8 mouse cellular contexts compared by ENCODE assay signal in the genomic region with DNA sequence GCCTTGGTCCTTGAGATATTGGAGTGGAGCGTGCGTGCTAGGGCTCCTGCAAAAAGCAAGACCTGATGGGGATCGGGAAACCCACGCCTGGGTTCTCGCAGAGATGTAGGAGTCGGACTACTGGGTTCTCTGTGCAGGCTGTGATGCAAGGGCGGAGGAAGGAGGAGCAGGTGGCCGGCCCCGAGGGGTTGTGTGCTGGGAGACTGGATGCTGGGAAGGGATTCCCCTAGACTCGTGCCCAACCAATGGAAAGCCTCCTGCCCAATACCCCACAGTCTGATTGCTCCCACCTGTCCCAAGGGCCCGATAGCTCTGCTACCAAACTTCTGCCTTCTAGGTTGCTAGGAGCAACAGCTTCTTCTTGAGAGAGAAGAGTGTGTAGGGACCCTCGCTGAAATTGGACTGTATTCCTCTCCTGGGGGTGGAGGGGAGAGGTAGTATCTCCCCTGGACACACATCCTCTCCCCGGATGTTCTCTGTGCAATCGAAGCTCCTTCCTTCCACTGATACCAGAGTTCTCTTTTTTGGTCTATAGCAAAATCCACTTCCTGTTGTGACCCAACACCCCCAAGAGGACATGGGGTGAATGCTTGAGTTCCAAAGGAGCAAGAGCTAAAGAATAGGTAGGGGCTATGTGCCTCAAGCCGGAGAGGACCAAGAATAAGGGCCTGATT. TPM values are rescaled to one million over a fixed set of nuclear protein-coding genes. Genes with fewer than 3 reads are reported as not detected.
DNase-seq lines count a peak whose midpoint lies in the region; ATAC-seq and TF ChIP-seq lines count a peak whose summit lies in the region.

No protein-coding gene starts in this region.

- peaks cover 5% of the 10 kb centered on the region; the same call in 1 of the 2 replicates for H3K36me3 ChIP-seq in neural tube, embryonic 11.5 days (ENCODE audit: control insufficient read depth, insufficient read depth, low read length)
- H3K36me3 ChIP-seq in forebrain, embryonic 15.5 days = peaks cover 21% of the 10 kb centered on the region
- peaks cover 27% of the 10 kb centered on the region for H3K36me3 ChIP-seq in midbrain, embryonic 10.5 days

- peak; percentile 45 for ATAC-seq in neural tube, embryonic 11.5 days (ENCODE audit: insufficient read depth, low FRiP score, low TSS enrichment)
- ATAC-seq in forebrain, embryonic 15.5 days (replicated peaks) = peak; percentile 44; the same call in 1 of the 2 replicates

- H3K4me1 ChIP-seq in neural tube, embryonic 11.5 days (ENCODE audit: control insufficient read depth, insufficient read depth, low read length) = peaks cover 14% of the 10 kb centered on the region
- H3K4me1 ChIP-seq in bone marrow, adult 2 months (ENCODE audit: control insufficient read depth, insufficient read depth, low read length) = no peaks in the 10 kb centered on the region; the same call in 1 of the 2 replicates
- H3K4me1 ChIP-seq in forebrain, embryonic 15.5 days = peaks cover 29% of the 10 kb centered on the region
- H3K4me1 ChIP-seq in midbrain, embryonic 10.5 days = peaks cover 46% of the 10 kb centered on the region

- peak overlapping the region; percentile 76 for H3K4me3 ChIP-seq in neural tube, embryonic 11.5 days (ENCODE audit: low read depth, low read length)
- H3K4me3 ChIP-seq in bone marrow, adult 2 months (replicated peaks; ENCODE audit: control insufficient read depth, low read depth, low read length) = peak overlapping the region; percentile 70
- peak overlapping the region; percentile 73 for H3K4me3 ChIP-seq in forebrain, embryonic 15.5 days
- H3K4me3 ChIP-seq in midbrain, embryonic 10.5 days = peak overlapping the region; percentile 88

- DNase-seq in neural tube, embryonic 11.5 days (ENCODE audit: low spot score) = peak; percentile 54
- DNase-seq in neural tube, embryonic 10.5 days (ENCODE audit: extremely low spot score, low spot score) = no peak
- DNase-seq in layer of hippocampus, adult 8-10 months (ENCODE audit: low spot score in 2 of 2) = peak; percentile 58 to 62
- DNase-seq in midbrain, embryonic 10.5 days (ENCODE audit: low spot score) = no peak
- DNase-seq in Muller cell, postnatal 12 days (ENCODE audit: inconsistent ontology term) = no peak
- DNase-seq in urinary bladder, adult 18-20 months (ENCODE audit: low spot score in 2 of 2) = no peak

- 9% methylated on average over 15 of the region's 15 CpGs for WGBS in neural tube, embryonic 11.5 days
- 1% methylated on average over 15 of the region's 15 CpGs for WGBS in bone marrow, adult 2 months
- 7% methylated on average over 15 of the region's 15 CpGs for WGBS in forebrain, embryonic 15.5 days
- 10% methylated on average over 15 of the region's 15 CpGs for WGBS in midbrain, embryonic 10.5 days

- no peaks in the 10 kb centered on the region for H3K9me3 ChIP-seq in neural tube, embryonic 11.5 days (ENCODE audit: control insufficient read depth, low read length)
- H3K9me3 ChIP-seq in forebrain, embryonic 15.5 days = no peaks in the 10 kb centered on the region
- no peaks in the 10 kb centered on the region for H3K9me3 ChIP-seq in midbrain, embryonic 10.5 days (replicated peaks)

- H3K27me3 ChIP-seq in neural tube, embryonic 11.5 days (ENCODE audit: control insufficient read depth, insufficient read depth, low read length) = no peaks in the 10 kb centered on the region
- H3K27me3 ChIP-seq in forebrain, embryonic 15.5 days = no peaks in the 10 kb centered on the region
- H3K27me3 ChIP-seq in midbrain, embryonic 10.5 days (ENCODE audit: low read depth, poor library complexity, severe bottlenecking) = no peaks in the 10 kb centered on the region

- TF ChIP-seq POLR2A in bone marrow, adult 2 months (IDR thresholded peaks at IDR 0.05; ENCODE audit: borderline replicate concordance, control insufficient read depth, low read depth, low read length) = 0 out of 2 replicates have a peak, but pooled peaks have one; percentile 18

- TF ChIP-seq CTCF in bone marrow, adult 2 months (IDR thresholded peaks at IDR 0.05; ENCODE audit: control insufficient read depth, insufficient read depth, low read length) = no peak

- H3K27ac ChIP-seq in neural tube, embryonic 11.5 days (ENCODE audit: low read depth, low read length) = peak overlapping the region; percentile 81
- peak overlapping the region; percentile 94 for H3K27ac ChIP-seq in bone marrow, adult 2 months (ENCODE audit: control insufficient read depth, insufficient read depth, low read depth, low read length, poor library complexity)
- H3K27ac ChIP-seq in forebrain, embryonic 15.5 days (replicated peaks) = peak overlapping the region; percentile 94
- H3K27ac ChIP-seq in midbrain, embryonic 10.5 days (replicated peaks) = peak overlapping the region; percentile 92

- H3K9ac ChIP-seq in neural tube, embryonic 11.5 days (ENCODE audit: low read length) = peak overlapping the region; percentile 84
- H3K9ac ChIP-seq in forebrain, embryonic 15.5 days (replicated peaks) = peak overlapping the region; percentile 84

- peak overlapping the region; percentile 61 for H3K4me2 ChIP-seq in neural tube, embryonic 11.5 days (ENCODE audit: low read depth)
- H3K4me2 ChIP-seq in forebrain, embryonic 15.5 days (replicated peaks) = peak overlapping the region; percentile 73

RNA-seq across cellular contexts. Expression of a gene that starts 0.6 kb away (rescaled TPM):
- polyA plus RNA-seq in neural tube, embryonic 11.5 days (2014; fragmentation: Nextera tagmentation; extraction: Ambion mirVana) = 24.2 and 31.0 TPM in 2 replicates
- polyA plus RNA-seq in bone marrow, adult 2 months (2011; ENCODE audit: insufficient read depth, insufficient read length, low replicate concordance, missing spikeins) = 201 and 438 TPM in 2 replicates
- 38.1 and 38.4 TPM in 2 replicates for polyA plus RNA-seq in forebrain, embryonic 15.5 days (2015; fragmentation: Nextera tagmentation; extraction: Ambion mirVana)
- 100 to 1,000 TPM in 2 of 4 experiments, 10 to 100 TPM in 2; 97.4 to 116 (median 101) TPM for total RNA-seq in layer of hippocampus, adult 8-10 months (2022)
- polyA plus RNA-seq in midbrain, embryonic 10.5 days (2016; fragmentation: Nextera tagmentation; extraction: Ambion mirVana) = 28.3 and 37.4 TPM in 2 replicates

RNA-seq across cellular contexts. Expression of a gene that starts 18.7 kb away (rescaled TPM):
- 39.1 and 41.6 TPM in 2 replicates for polyA plus RNA-seq in neural tube, embryonic 11.5 days (2014; fragmentation: Nextera tagmentation; extraction: Ambion mirVana)
- polyA plus RNA-seq in bone marrow, adult 2 months (2011; ENCODE audit: insufficient read depth, insufficient read length, low replicate concordance, missing spikeins) = 8.3 and 16.1 TPM in 2 replicates
- 40.2 and 45.0 TPM in 2 replicates for polyA plus RNA-seq in forebrain, embryonic 15.5 days (2015; fragmentation: Nextera tagmentation; extraction: Ambion mirVana)
- total RNA-seq in layer of hippocampus, adult 8-10 months (2022) = 10 to 100 TPM; 10.6 to 16.9 (median 15.2) TPM
- polyA plus RNA-seq in midbrain, embryonic 10.5 days (2016; fragmentation: Nextera tagmentation; extraction: Ambion mirVana) = 39.7 and 44.6 TPM in 2 replicates

RNA-seq across cellular contexts. Expression of a gene that starts 23.2 kb away (rescaled TPM):
- 38.3 and 41.8 TPM in 2 replicates for polyA plus RNA-seq in neural tube, embryonic 11.5 days (2014; fragmentation: Nextera tagmentation; extraction: Ambion mirVana)
- polyA plus RNA-seq in bone marrow, adult 2 months (2011; ENCODE audit: insufficient read depth, insufficient read length, low replicate concordance, missing spikeins) = 13.9 and 22.7 TPM in 2 replicates
- 33.4 and 37.2 TPM in 2 replicates for polyA plus RNA-seq in forebrain, embryonic 15.5 days (2015; fragmentation: Nextera tagmentation; extraction: Ambion mirVana)
- total RNA-seq in layer of hippocampus, adult 8-10 months (2022) = 10 to 100 TPM; 32.8 to 35.6 (median 33.8) TPM
- 52.2 and 53.2 TPM in 2 replicates for polyA plus RNA-seq in midbrain, embryonic 10.5 days (2016; fragmentation: Nextera tagmentation; extraction: Ambion mirVana)

RNA-seq across cellular contexts. Expression of a gene that starts 26.2 kb away (rescaled TPM):
- polyA plus RNA-seq in neural tube, embryonic 11.5 days (2014; fragmentation: Nextera tagmentation; extraction: Ambion mirVana) = 0.19 TPM in 1 of 2 replicates, not detected in the other
- 0.66 and 1.5 TPM in 2 replicates for polyA plus RNA-seq in bone marrow, adult 2 months (2011; ENCODE audit: insufficient read depth, insufficient read length, low replicate concordance, missing spikeins)
- polyA plus RNA-seq in forebrain, embryonic 15.5 days (2015; fragmentation: Nextera tagmentation; extraction: Ambion mirVana) = 0.52 and 0.56 TPM in 2 replicates
- total RNA-seq in layer of hippocampus, adult 8-10 months (2022) = 1 to 10 TPM in 2 of 4 experiments, under 1 TPM in 2; 0.45 to 2.0 (median 1.1) TPM
- polyA plus RNA-seq in midbrain, embryonic 10.5 days (2016; fragmentation: Nextera tagmentation; extraction: Ambion mirVana) = 0.14 and 0.40 TPM in 2 replicates

RNA-seq across cellular contexts. Expression of a gene that starts 26.8 kb away (rescaled TPM):
- polyA plus RNA-seq in neural tube, embryonic 11.5 days (2014; fragmentation: Nextera tagmentation; extraction: Ambion mirVana) = 0.84 and 0.93 TPM in 2 replicates
- polyA plus RNA-seq in bone marrow, adult 2 months (2011; ENCODE audit: insufficient read depth, insufficient read length, low replicate concordance, missing spikeins) = 0.59 and 3.2 TPM in 2 replicates
- 1.4 and 1.9 TPM in 2 replicates for polyA plus RNA-seq in forebrain, embryonic 15.5 days (2015; fragmentation: Nextera tagmentation; extraction: Ambion mirVana)
- 1 to 10 TPM; 1.4 to 6.7 (median 3.5) TPM for total RNA-seq in layer of hippocampus, adult 8-10 months (2022)
- 0.46 and 0.63 TPM in 2 replicates for polyA plus RNA-seq in midbrain, embryonic 10.5 days (2016; fragmentation: Nextera tagmentation; extraction: Ambion mirVana)

Comparison
In these comparisons a context has a peak if more than half of its experiments do, and no peak if none do; other contexts are left out.
1. DNase-seq: peak in neural tube, embryonic 11.5 days (single experiment) and layer of hippocampus, adult 8-10 months (2 of 2); none in neural tube, embryonic 10.5 days (single experiment), midbrain, embryonic 10.5 days (single experiment), Muller cell, postnatal 12 days (single experiment) and urinary bladder, adult 18-20 months (0 of 2).
2. Peak in every context shown above with its lines, with median percentiles within 50 percentile points of each other: H3K27ac ChIP-seq and H3K4me3 ChIP-seq.